Mouse (Mus musculus): ENCODE results near the gene Ankrd9. TPM values are rescaled to one million over a fixed set of nuclear protein-coding genes. Genes with fewer than 3 reads are reported as not detected.

Gene Ankrd9
- polyA plus RNA-seq, 1 experiment from 2014 or later = 32.9 TPM

DNA sequence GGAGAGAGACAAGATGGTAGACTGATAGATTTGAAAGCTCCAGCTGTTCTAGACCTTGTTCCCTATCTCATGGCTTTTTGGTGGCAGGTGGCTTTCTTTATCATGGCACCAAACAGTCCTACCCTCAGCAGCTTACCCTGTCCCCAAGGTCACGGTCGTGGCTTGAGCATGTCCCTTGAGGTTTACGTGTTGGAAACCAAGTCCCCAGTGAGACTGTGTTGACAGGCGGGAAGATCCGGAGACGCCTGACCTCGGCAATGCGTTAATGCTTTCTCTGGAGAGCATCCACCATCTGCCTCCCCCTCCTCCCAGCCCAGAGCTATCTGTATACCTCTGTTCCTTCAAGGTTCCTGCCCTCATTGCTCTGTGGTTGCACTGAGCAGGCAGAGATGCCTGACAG is 4.9 kb upstream of the Ankrd9 start:
- 80% methylated on average over 8 of the region's 8 CpGs for WGBS
- no peak overlapping the region for H3K27ac ChIP-seq (ENCODE audit: low read depth, low read length)

DNA sequence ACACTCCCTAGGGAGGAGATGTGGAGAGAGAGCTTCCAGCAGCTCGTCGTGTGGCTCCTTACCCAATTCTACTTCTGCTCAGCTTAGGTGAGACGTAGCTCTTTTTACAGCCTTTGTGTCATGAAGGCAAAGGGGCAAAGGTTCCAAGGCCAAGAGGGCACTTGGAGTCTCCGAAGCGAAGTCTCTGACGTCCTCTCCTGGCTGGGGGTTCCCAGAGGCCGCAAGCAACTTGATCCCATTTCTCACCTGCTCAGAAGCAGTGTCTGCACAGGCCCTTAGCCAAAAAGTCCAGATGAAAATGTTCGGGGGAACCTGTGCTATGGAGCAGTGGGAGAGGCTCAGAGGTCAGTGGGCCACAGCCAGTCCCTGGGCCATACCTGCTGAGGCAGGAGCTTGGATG is 4.2 kb upstream of the Ankrd9 start:
- Histone ChIP-seq H3K4me2 (no peak overlapping the region), H3K27ac (ENCODE audit: low read depth, low read length) (no peak overlapping the region), H3K27me3 (replicated peaks; ENCODE audit: control insufficient read depth, insufficient read depth, low read length) (no peaks in the 10 kb centered on the region), H3K9ac (ENCODE audit: low read depth, low read length) (no peak overlapping the region), H3K36me3 (ENCODE audit: control insufficient read depth, insufficient read depth, low read length) (no peaks in the 10 kb centered on the region), H3K4me1 (replicated peaks; ENCODE audit: control insufficient read depth, insufficient read depth, low read length) (peaks cover 12% of the 10 kb centered on the region), H3K9me3 (ENCODE audit: control insufficient read depth, low read length) (no peaks in the 10 kb centered on the region), H3K4me3 (ENCODE audit: low read depth, low read length) (no peak overlapping the region)
- DNase-seq (ENCODE audit: low spot score) (no peak), ATAC-seq (replicated peaks; ENCODE audit: low FRiP score) (no peak)
- WGBS = 75% methylated on average over 8 of the region's 8 CpGs

More for the DNA sequence above, 4.9 kb upstream of the Ankrd9 start:
- no peaks in the 10 kb centered on the region for H3K9me3 ChIP-seq (ENCODE audit: control insufficient read depth, low read length)
- H3K9ac ChIP-seq (ENCODE audit: low read depth, low read length) = no peak overlapping the region
- no peak for DNase-seq (ENCODE audit: low spot score)
- no peak for ATAC-seq (replicated peaks; ENCODE audit: low FRiP score)
- H3K4me1 ChIP-seq (replicated peaks; ENCODE audit: control insufficient read depth, insufficient read depth, low read length) = peaks cover 10% of the 10 kb centered on the region
- H3K27me3 ChIP-seq (replicated peaks; ENCODE audit: control insufficient read depth, insufficient read depth, low read length) = no peaks in the 10 kb centered on the region
- H3K36me3 ChIP-seq (ENCODE audit: control insufficient read depth, insufficient read depth, low read length) = no peaks in the 10 kb centered on the region
- H3K4me2 ChIP-seq = no peak overlapping the region
- no peak overlapping the region for H3K4me3 ChIP-seq (ENCODE audit: low read depth, low read length)

DNA sequence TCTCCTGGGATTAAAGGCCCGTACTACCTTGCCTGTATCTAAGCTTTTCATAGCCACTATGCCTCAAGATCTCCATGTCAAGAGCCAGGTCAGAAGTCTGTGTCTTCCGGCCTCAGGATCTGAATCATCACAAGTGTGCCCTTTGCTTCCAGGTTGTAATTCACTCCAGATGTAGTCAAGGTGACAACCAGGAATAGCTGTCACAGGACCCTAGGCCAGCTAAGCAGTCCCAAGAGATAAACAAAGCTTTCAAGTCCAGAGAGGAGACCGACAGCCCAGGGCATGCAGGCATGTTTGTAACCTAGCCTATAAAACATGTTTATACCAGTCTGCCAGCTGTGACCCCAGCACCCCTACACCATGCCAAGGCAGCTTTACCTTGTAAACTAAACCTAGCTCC is 2.9 kb upstream of the Ankrd9 start:
- H3K9ac ChIP-seq (ENCODE audit: low read depth, low read length) = no peak overlapping the region
- H3K4me2 ChIP-seq = no peak overlapping the region
- WGBS = 75% methylated on average over 3 of the region's 3 CpGs
- no peaks in the 10 kb centered on the region for H3K27me3 ChIP-seq (replicated peaks; ENCODE audit: control insufficient read depth, insufficient read depth, low read length)
- H3K9me3 ChIP-seq (ENCODE audit: control insufficient read depth, low read length) = no peaks in the 10 kb centered on the region
- no peak overlapping the region for H3K27ac ChIP-seq (ENCODE audit: low read depth, low read length)
- peaks cover 25% of the 10 kb centered on the region for H3K4me1 ChIP-seq (replicated peaks; ENCODE audit: control insufficient read depth, insufficient read depth, low read length)
- DNase-seq (ENCODE audit: low spot score) (no peak), ATAC-seq (replicated peaks; ENCODE audit: low FRiP score) (no peak)
- peaks cover 7% of the 10 kb centered on the region; the same call in 1 of the 2 replicates for H3K36me3 ChIP-seq (ENCODE audit: control insufficient read depth, insufficient read depth, low read length)
- no peak overlapping the region for H3K4me3 ChIP-seq (ENCODE audit: low read depth, low read length)

DNA sequence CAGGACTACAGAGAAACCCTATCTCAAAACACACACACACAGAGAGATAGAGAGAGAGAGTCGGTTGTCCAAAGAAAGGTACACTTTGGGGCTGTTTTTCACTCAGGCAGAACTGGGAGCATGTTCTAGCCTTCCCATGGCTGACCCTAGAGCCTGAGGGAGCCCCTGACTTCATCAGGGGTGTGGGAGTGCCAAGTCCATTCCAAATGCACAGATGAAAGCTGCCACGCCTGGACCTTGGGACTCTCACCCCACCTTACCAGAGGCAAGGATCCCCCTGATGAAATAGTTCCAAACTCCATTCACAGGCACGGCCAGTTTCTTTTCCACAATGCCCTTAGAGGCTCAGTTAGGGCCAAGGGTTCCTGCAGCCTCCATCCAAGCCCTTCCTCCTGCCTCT is 968 bp upstream of the Ankrd9 start:
- DNase-seq (ENCODE audit: low spot score) = no peak
- Histone ChIP-seq H3K4me3 (ENCODE audit: low read depth, low read length) (no peak overlapping the region), H3K36me3 (ENCODE audit: control insufficient read depth, insufficient read depth, low read length) (peaks cover 19% of the 10 kb centered on the region), H3K9me3 (ENCODE audit: control insufficient read depth, low read length) (no peaks in the 10 kb centered on the region), H3K4me1 (replicated peaks; ENCODE audit: control insufficient read depth, insufficient read depth, low read length) (peaks cover 44% of the 10 kb centered on the region), H3K27ac (ENCODE audit: low read depth, low read length) (peak overlapping the region; percentile 77), H3K27me3 (replicated peaks; ENCODE audit: control insufficient read depth, insufficient read depth, low read length) (no peaks in the 10 kb centered on the region), H3K4me2 (peak overlapping the region; percentile 98), H3K9ac (ENCODE audit: low read depth, low read length) (peak overlapping the region; percentile 97)
- 64% methylated on average over 3 of the region's 3 CpGs for WGBS
- no peak; the same call in 1 of the 2 replicates for ATAC-seq (replicated peaks; ENCODE audit: low FRiP score)

DNA sequence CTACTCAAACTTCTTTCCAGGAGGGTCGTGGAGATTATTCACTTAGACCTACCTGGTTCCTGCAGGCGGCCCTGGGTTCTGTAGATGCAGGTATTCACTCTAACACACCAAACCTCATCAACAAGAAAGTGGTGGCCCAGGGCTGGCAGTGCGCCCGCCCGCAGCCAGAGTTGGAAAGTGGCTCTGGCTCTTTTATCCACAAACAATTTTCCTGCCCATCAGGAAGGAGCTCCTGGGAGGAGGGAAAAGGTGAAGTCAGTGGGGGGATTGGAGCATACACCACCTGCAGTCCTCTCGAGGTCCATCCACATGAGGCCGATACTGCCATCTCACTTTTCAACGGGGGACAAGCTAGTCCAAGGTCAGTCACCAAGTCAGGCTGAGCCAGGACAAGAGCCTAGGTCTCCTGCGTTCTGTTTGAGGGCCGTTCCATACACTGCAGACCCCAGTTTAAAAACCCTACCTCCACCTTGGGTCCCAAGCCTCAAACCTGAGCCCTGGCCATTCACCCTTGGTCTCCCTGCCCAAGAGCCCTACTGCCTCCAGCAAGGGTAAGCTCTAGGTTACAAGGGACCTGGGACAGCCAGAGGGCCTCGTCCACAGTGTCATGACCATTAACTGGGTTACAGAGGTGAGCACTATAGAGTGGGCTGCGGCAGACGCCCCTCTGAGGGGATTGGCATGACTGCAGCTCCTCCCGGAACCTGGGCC is 789 bp downstream of the Ankrd9 start:
- Histone ChIP-seq H3K4me2 (peak overlapping the region; percentile 98), H3K27me3 (replicated peaks; ENCODE audit: control insufficient read depth, insufficient read depth, low read length) (no peaks in the 10 kb centered on the region), H3K9ac (ENCODE audit: low read depth, low read length) (peak overlapping the region; percentile 97), H3K4me1 (replicated peaks; ENCODE audit: control insufficient read depth, insufficient read depth, low read length) (peaks cover 61% of the 10 kb centered on the region), H3K36me3 (ENCODE audit: control insufficient read depth, insufficient read depth, low read length) (peaks cover 22% of the 10 kb centered on the region), H3K9me3 (ENCODE audit: control insufficient read depth, low read length) (no peaks in the 10 kb centered on the region), H3K27ac (ENCODE audit: low read depth, low read length) (peak overlapping the region; percentile 88), H3K4me3 (ENCODE audit: low read depth, low read length) (peak overlapping the region; percentile 97)
- no peak for ATAC-seq (replicated peaks; ENCODE audit: low FRiP score)
- 40% methylated on average over 14 of the region's 14 CpGs for WGBS
- DNase-seq (ENCODE audit: low spot score) = no peak

DNA sequence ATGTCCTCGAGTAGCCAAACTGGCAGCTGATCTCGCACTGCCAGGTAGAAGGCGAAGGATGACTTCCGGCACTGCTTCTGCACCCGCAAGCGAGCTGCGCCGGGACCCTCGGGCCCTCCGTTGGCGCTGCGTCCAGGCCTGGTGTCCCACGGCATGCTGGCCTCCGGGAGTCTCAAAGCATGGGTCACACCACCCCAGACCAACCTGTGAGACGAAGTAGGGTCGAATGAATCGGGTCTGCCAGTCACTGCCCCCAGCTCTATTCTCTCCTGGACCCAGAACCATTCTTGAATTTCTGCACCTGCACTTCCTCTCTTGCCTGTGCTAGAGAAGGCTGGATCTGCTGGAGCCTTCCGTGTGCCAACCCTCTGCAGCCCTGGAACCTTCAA is 1.5 kb downstream of the Ankrd9 start:
- DNase-seq (ENCODE audit: low spot score) (no peak), ATAC-seq (replicated peaks; ENCODE audit: low FRiP score) (no peak)
- peaks cover 26% of the 10 kb centered on the region for H3K36me3 ChIP-seq (ENCODE audit: control insufficient read depth, insufficient read depth, low read length)
- peak overlapping the region; percentile 97 for H3K4me3 ChIP-seq (ENCODE audit: low read depth, low read length)
- H3K9ac ChIP-seq (ENCODE audit: low read depth, low read length) = peak overlapping the region; percentile 97
- H3K9me3 ChIP-seq (ENCODE audit: control insufficient read depth, low read length) = no peaks in the 10 kb centered on the region
- H3K4me2 ChIP-seq = peak overlapping the region; percentile 98
- no peaks in the 10 kb centered on the region for H3K27me3 ChIP-seq (replicated peaks; ENCODE audit: control insufficient read depth, insufficient read depth, low read length)
- peaks cover 66% of the 10 kb centered on the region for H3K4me1 ChIP-seq (replicated peaks; ENCODE audit: control insufficient read depth, insufficient read depth, low read length)
- 93% methylated on average over 18 of the region's 18 CpGs for WGBS
- 0 out of 2 replicates have a peak overlapping the region, but pooled peaks have one; percentile 8 for H3K27ac ChIP-seq (ENCODE audit: low read depth, low read length)

DNA sequence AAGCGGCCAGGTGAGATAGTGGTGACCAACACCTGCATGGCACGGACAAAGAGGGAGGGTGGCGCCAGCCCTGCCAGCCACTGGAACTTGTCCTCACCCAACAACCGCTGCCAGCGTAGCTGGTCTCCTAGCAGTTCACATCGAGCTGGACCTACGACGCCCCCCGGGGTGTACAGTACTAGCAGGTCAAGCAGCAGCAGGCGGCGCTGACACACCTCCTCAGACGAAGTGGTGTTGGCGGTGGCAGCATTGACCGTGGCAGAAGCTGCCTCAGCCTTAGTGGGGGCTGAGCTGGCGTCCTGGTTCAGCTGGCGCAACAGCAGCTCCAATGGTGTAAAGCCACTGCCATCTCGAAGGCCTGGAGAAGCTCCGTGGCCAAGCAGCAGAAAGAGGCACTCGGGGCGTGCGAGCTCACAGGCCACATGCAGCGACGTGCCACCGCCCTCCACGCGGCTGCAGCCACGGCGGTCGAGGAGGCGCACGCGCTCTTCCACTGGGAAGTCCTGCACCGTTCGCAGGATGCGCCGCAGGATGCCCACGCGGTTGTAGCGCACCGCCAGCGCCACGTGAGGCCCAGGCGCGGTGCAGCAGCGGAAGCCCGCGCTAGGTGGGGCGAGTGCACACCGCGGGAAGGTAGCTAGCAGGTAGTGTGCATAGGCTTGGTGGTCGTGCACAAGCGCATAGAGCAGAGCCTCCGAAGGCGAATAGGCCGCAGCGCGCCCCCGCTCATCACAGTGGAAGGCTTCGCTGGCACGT is 2.1 kb downstream of the Ankrd9 start:
- H3K4me1 ChIP-seq (replicated peaks; ENCODE audit: control insufficient read depth, insufficient read depth, low read length) = peaks cover 69% of the 10 kb centered on the region
- no peak overlapping the region for H3K9ac ChIP-seq (ENCODE audit: low read depth, low read length)
- H3K27ac ChIP-seq (ENCODE audit: low read depth, low read length) = 0 out of 2 replicates have a peak overlapping the region, but pooled peaks have one; percentile 8
- no peaks in the 10 kb centered on the region for H3K9me3 ChIP-seq (ENCODE audit: control insufficient read depth, low read length)
- H3K36me3 ChIP-seq (ENCODE audit: control insufficient read depth, insufficient read depth, low read length) = peaks cover 26% of the 10 kb centered on the region
- H3K27me3 ChIP-seq (replicated peaks; ENCODE audit: control insufficient read depth, insufficient read depth, low read length) = no peaks in the 10 kb centered on the region
- peak overlapping the region; percentile 97 for H3K4me3 ChIP-seq (ENCODE audit: low read depth, low read length)
- 85% methylated on average over 60 of the region's 60 CpGs for WGBS
- peak overlapping the region; percentile 98 for H3K4me2 ChIP-seq
- DNase-seq (ENCODE audit: low spot score) (no peak), ATAC-seq (replicated peaks; ENCODE audit: low FRiP score) (no peak)

DNA sequence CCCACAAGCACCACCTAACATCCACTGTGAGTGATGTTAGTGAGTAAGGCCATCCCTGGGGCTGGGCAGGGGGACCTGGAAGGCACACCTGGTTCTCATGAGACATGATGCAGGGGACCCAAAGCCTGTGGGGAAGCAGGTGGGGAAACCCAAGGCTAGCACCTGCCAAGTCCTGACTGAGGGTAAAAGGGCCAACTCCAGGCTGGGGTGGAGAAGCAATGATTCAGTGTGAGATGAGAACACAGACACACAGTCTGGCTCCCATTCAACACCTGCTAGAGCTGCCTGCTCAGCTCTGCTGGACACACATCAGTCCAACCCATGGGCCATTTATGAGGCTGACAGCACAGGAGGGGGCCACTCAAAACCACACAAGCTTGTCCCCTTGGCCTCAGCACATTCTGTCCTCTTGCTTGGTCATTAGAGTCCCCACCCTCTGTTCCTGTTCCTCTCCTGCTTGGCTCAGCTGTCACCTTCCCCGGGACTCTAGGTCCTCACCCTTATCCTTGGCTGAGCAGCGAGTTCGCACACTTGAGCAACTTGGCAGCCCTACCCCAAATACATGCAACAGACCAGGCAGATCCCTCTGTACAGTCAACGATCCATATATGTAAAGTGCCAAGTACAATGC is 2.9 kb downstream of the Ankrd9 start:
- Histone ChIP-seq H3K4me3 (ENCODE audit: low read depth, low read length) (peak overlapping the region; percentile 22; the same call in 1 of the 2 replicates), H3K4me1 (replicated peaks; ENCODE audit: control insufficient read depth, insufficient read depth, low read length) (peaks cover 71% of the 10 kb centered on the region)

More for the DNA sequence above, 2.9 kb downstream of the Ankrd9 start:
- H3K9me3 ChIP-seq (ENCODE audit: control insufficient read depth, low read length) = no peaks in the 10 kb centered on the region
- H3K27me3 ChIP-seq (replicated peaks; ENCODE audit: control insufficient read depth, insufficient read depth, low read length) = no peaks in the 10 kb centered on the region
- peaks cover 26% of the 10 kb centered on the region for H3K36me3 ChIP-seq (ENCODE audit: control insufficient read depth, insufficient read depth, low read length)
- H3K4me2 ChIP-seq = peak overlapping the region; percentile 98
- H3K27ac ChIP-seq (ENCODE audit: low read depth, low read length) = peak overlapping the region; percentile 84; the same call in 1 of the 2 replicates
- 79% methylated on average over 4 of the region's 4 CpGs for WGBS
- ATAC-seq (replicated peaks; ENCODE audit: low FRiP score) (no peak), DNase-seq (ENCODE audit: low spot score) (no peak)
- peak overlapping the region; percentile 47 for H3K9ac ChIP-seq (ENCODE audit: low read depth, low read length)
